Mouse (Mus musculus): ENCODE measurements at regions not wholly inside any gene's neighbourhood (a gene's known extent, or its start where the extent isn't known, plus 50 kb on each side); places are given as distances from the start of the nearest gene placed in this dataset.

- H3K4me1 ChIP-seq (ENCODE audit: control insufficient read depth, insufficient read depth, low read length) = peaks cover 7% of the 10 kb centered on the region
- no peak overlapping the region for H3K27ac ChIP-seq (ENCODE audit: insufficient read depth, low read length)
- H3K4me3 ChIP-seq (ENCODE audit: insufficient read depth, low read length) = no peak overlapping the region
- TF ChIP-seq POLR2A (IDR thresholded peaks at IDR 0.05; ENCODE audit: extremely low read depth, insufficient read depth, low read length) (no peak), CTCF (IDR thresholded peaks at IDR 0.05; ENCODE audit: extremely low read depth, insufficient read depth, low read length) (no peak)
These were observed 186.5 kb upstream of the Cnr1 start for GRCm38 (mm10) chr4:33737859-33738417.

GRCm38 (mm10) chr4:33739211-33739904 lies 185.0 kb upstream of the Cnr1 start:
- no peak for TF ChIP-seq POLR2A (IDR thresholded peaks at IDR 0.05; ENCODE audit: extremely low read depth, insufficient read depth, low read length)
- TF ChIP-seq CTCF (IDR thresholded peaks at IDR 0.05; ENCODE audit: extremely low read depth, insufficient read depth, low read length) = no peak
- Histone ChIP-seq H3K27ac (ENCODE audit: insufficient read depth, low read length) (no peak overlapping the region), H3K4me3 (ENCODE audit: insufficient read depth, low read length) (no peak overlapping the region), H3K4me1 (ENCODE audit: control insufficient read depth, insufficient read depth, low read length) (peaks cover 7% of the 10 kb centered on the region)

- no peak overlapping the region for H3K4me3 ChIP-seq (ENCODE audit: insufficient read depth, low read length)
These were observed 183.4 kb upstream of the Cnr1 start for GRCm38 (mm10) chr4:33740982-33741381.

GRCm38 (mm10) chr4:33745180-33745579 lies 179.2 kb upstream of the Cnr1 start:
- Histone ChIP-seq H3K27ac (ENCODE audit: insufficient read depth, low read length) (no peak overlapping the region), H3K4me1 (ENCODE audit: control insufficient read depth, insufficient read depth, low read length) (peaks cover 1% of the 10 kb centered on the region; the same call in 1 of the 2 replicates), H3K4me3 (ENCODE audit: insufficient read depth, low read length) (no peak overlapping the region)
- no peak for TF ChIP-seq CTCF (IDR thresholded peaks at IDR 0.05; ENCODE audit: extremely low read depth, insufficient read depth, low read length)
- no peak for TF ChIP-seq POLR2A (IDR thresholded peaks at IDR 0.05; ENCODE audit: extremely low read depth, insufficient read depth, low read length)

More at GRCm38 (mm10) chr4:33740982-33741381, 183.4 kb upstream of the Cnr1 start:
- Histone ChIP-seq H3K27ac (ENCODE audit: insufficient read depth, low read length) (no peak overlapping the region), H3K4me1 (ENCODE audit: control insufficient read depth, insufficient read depth, low read length) (peaks cover 4% of the 10 kb centered on the region)
- no peak for TF ChIP-seq CTCF (IDR thresholded peaks at IDR 0.05; ENCODE audit: extremely low read depth, insufficient read depth, low read length)
- TF ChIP-seq POLR2A (IDR thresholded peaks at IDR 0.05; ENCODE audit: extremely low read depth, insufficient read depth, low read length) = no peak

- Histone ChIP-seq H3K4me3 (ENCODE audit: insufficient read depth, low read length) (no peak overlapping the region), H3K4me1 (ENCODE audit: control insufficient read depth, insufficient read depth, low read length) (no peaks in the 10 kb centered on the region), H3K27ac (ENCODE audit: insufficient read depth, low read length) (no peak overlapping the region; the same call in 1 of the 2 replicates)
- TF ChIP-seq POLR2A (IDR thresholded peaks at IDR 0.05; ENCODE audit: extremely low read depth, insufficient read depth, low read length) = no peak
- TF ChIP-seq CTCF (IDR thresholded peaks at IDR 0.05; ENCODE audit: extremely low read depth, insufficient read depth, low read length) = no peak
These were observed 177.0 kb upstream of the Cnr1 start for GRCm38 (mm10) chr4:33747316-33747895.

GRCm38 (mm10) chr4:33767721-33768120 lies 156.7 kb upstream of the Cnr1 start:
- Histone ChIP-seq H3K4me3 (ENCODE audit: insufficient read depth, low read length) (no peak overlapping the region), H3K4me1 (ENCODE audit: control insufficient read depth, insufficient read depth, low read length) (no peaks in the 10 kb centered on the region), H3K27ac (ENCODE audit: insufficient read depth, low read length) (no peak overlapping the region)
- TF ChIP-seq CTCF (IDR thresholded peaks at IDR 0.05; ENCODE audit: extremely low read depth, insufficient read depth, low read length) = no peak
- TF ChIP-seq POLR2A (IDR thresholded peaks at IDR 0.05; ENCODE audit: extremely low read depth, insufficient read depth, low read length) = no peak

- no peaks in the 10 kb centered on the region for H3K4me1 ChIP-seq (ENCODE audit: control insufficient read depth, insufficient read depth, low read length)
- no peak for TF ChIP-seq CTCF (IDR thresholded peaks at IDR 0.05; ENCODE audit: extremely low read depth, insufficient read depth, low read length)
- TF ChIP-seq POLR2A (IDR thresholded peaks at IDR 0.05; ENCODE audit: extremely low read depth, insufficient read depth, low read length) = no peak
- no peak overlapping the region for H3K27ac ChIP-seq (ENCODE audit: insufficient read depth, low read length)
- no peak overlapping the region for H3K4me3 ChIP-seq (ENCODE audit: insufficient read depth, low read length)
These were observed 138.4 kb upstream of the Cnr1 start for GRCm38 (mm10) chr4:33786027-33786426.

GRCm38 (mm10) chr4:33786958-33787357 lies 137.4 kb upstream of the Cnr1 start:
- Histone ChIP-seq H3K4me1 (ENCODE audit: control insufficient read depth, insufficient read depth, low read length) (no peaks in the 10 kb centered on the region), H3K27ac (ENCODE audit: insufficient read depth, low read length) (no peak overlapping the region), H3K4me3 (ENCODE audit: insufficient read depth, low read length) (no peak overlapping the region)
- TF ChIP-seq POLR2A (IDR thresholded peaks at IDR 0.05; ENCODE audit: extremely low read depth, insufficient read depth, low read length) (no peak), CTCF (IDR thresholded peaks at IDR 0.05; ENCODE audit: extremely low read depth, insufficient read depth, low read length) (no peak)

GRCm38 (mm10) chr4:33793398-33793797 lies 131.0 kb upstream of the Cnr1 start:
- Histone ChIP-seq H3K4me1 (ENCODE audit: control insufficient read depth, insufficient read depth, low read length) (peaks cover 6% of the 10 kb centered on the region; the same call in 1 of the 2 replicates), H3K27ac (ENCODE audit: insufficient read depth, low read length) (no peak overlapping the region), H3K4me3 (ENCODE audit: insufficient read depth, low read length) (no peak overlapping the region)
- TF ChIP-seq CTCF (IDR thresholded peaks at IDR 0.05; ENCODE audit: extremely low read depth, insufficient read depth, low read length) = no peak
- TF ChIP-seq POLR2A (IDR thresholded peaks at IDR 0.05; ENCODE audit: extremely low read depth, insufficient read depth, low read length) = no peak

- no peak for TF ChIP-seq POLR2A (IDR thresholded peaks at IDR 0.05; ENCODE audit: extremely low read depth, insufficient read depth, low read length)
- no peak for TF ChIP-seq CTCF (IDR thresholded peaks at IDR 0.05; ENCODE audit: extremely low read depth, insufficient read depth, low read length)
- no peak overlapping the region for H3K27ac ChIP-seq (ENCODE audit: insufficient read depth, low read length)
- H3K4me1 ChIP-seq (ENCODE audit: control insufficient read depth, insufficient read depth, low read length) = peaks cover 6% of the 10 kb centered on the region; the same call in 1 of the 2 replicates
- no peak overlapping the region for H3K4me3 ChIP-seq (ENCODE audit: insufficient read depth, low read length)
These were observed 128.9 kb upstream of the Cnr1 start for GRCm38 (mm10) chr4:33795461-33795860.

Data from cortical plate, adult 2 months (tissue).